Mouse (Mus musculus) brain, embryonic 14.5 days (tissue): Measurements from ENCODE around the gene Ube2a. TPM values are rescaled to one million over a fixed set of nuclear protein-coding genes. Genes with fewer than 3 reads are reported as not detected.

Source experiments
- DNase-seq: peaks from one replicate; pipeline ENCODE4 v3.0.0-alpha.2; 2011; ENCODE audit warnings: low read depth
- CTCF ChIP-seq: fragments of 200-500 bp; IDR thresholded peaks from 2 replicates; pipeline ENCODE4 v1.5.1; 2012; ENCODE audit warnings: inconsistent platforms, mild to moderate bottlenecking, moderate library complexity, borderline replicate concordance; ENCODE audit not compliant: insufficient read depth, insufficient read length; ENCODE audit errors: extremely low read depth
- POLR2A ChIP-seq: fragments of 200-500 bp; IDR thresholded peaks from 2 replicates; pipeline ENCODE4 v1.6.1; 2012; ENCODE audit warnings: mild to moderate bottlenecking, inconsistent platforms, borderline replicate concordance; ENCODE audit not compliant: poor library complexity, insufficient read depth, insufficient read length, severe bottlenecking; ENCODE audit errors: extremely low read depth
- polyA plus RNA-seq: library from polyadenylated mRNA; depleted of rRNA; stranded (reverse); fragments of >200 nt; gene quantifications from 2 replicates; pipeline ENCODE4 v1.2.3, GENCODE M21; 2012

The Ube2a gene
- polyA plus RNA-seq, 1 experiment = 41.7 TPM

GRCm38 (mm10) chrX:36847152-36847551 lies 26.5 kb upstream of the Ube2a start:
- TF ChIP-seq POLR2A (no peak), CTCF (no peak)
- no peak for DNase-seq

GRCm38 (mm10) chrX:36852631-36853030 lies 21.1 kb upstream of the Ube2a start:
- no peak for TF ChIP-seq CTCF
- no peak for TF ChIP-seq POLR2A
- no peak for DNase-seq

GRCm38 (mm10) chrX:36863766-36864608 lies 9.7 kb upstream of the Ube2a start:
- peak; percentile 94 for DNase-seq
- no peak for TF ChIP-seq POLR2A
- TF ChIP-seq CTCF = no peak

GRCm38 (mm10) chrX:36864609-36865328 lies 8.9 kb upstream of the Ube2a start:
- DNase-seq = no peak

GRCm38 (mm10) chrX:36870372-36870771 lies 3.3 kb upstream of the Ube2a start:
- TF ChIP-seq CTCF (no peak), POLR2A (no peak)
- DNase-seq = no peak

More at GRCm38 (mm10) chrX:36864609-36865328, 8.9 kb upstream of the Ube2a start:
- TF ChIP-seq POLR2A (no peak), CTCF (no peak)

- DNase-seq = peak; percentile 94
- TF ChIP-seq POLR2A (peak; percentile 82), CTCF (no peak)
Measured at GRCm38 (mm10) chrX:36874178-36874696, 537 bp downstream of the Ube2a start.

GRCm38 (mm10) chrX:36874704-36875128 lies 1.0 kb downstream of the Ube2a start:
- TF ChIP-seq POLR2A = no peak
- no peak for TF ChIP-seq CTCF
- no peak for DNase-seq

GRCm38 (mm10) chrX:36884719-36885118 lies 11.0 kb downstream of the Ube2a start:
- TF ChIP-seq CTCF (peak; percentile 34; the same call in 1 of the 2 replicates), POLR2A (no peak)
- DNase-seq = no peak

- DNase-seq = peak; percentile 2
- TF ChIP-seq CTCF = 0 out of 2 replicates have a peak, but pooled peaks have one; percentile 1
Measured at GRCm38 (mm10) chrX:36898931-36899330, 25.2 kb downstream of the Ube2a start.

GRCm38 (mm10) chrX:36901655-36902054 lies 28.0 kb downstream of the Ube2a start:
- no peak for DNase-seq
- TF ChIP-seq CTCF (no peak), POLR2A (no peak)

- peak; percentile 62 for DNase-seq
- no peak for TF ChIP-seq CTCF
- no peak; the same call in 1 of the 2 replicates for TF ChIP-seq POLR2A
Measured at GRCm38 (mm10) chrX:36902321-36903114, 28.8 kb downstream of the Ube2a start, which contains the start of gene Nkrf. Gene Nkrf, minus strand, starts transcription at chrX:36902899.
